Mouse (Mus musculus): ENCODE data around the gene Galnt17.

Galnt17 gene

GRCm38 (mm10) chr5:131308397-131308796 lies at the start of gene Galnt17:
Gene Galnt17, minus strand, starts transcription at chr5:131308497.
- no peak for DNase-seq (ENCODE audit: low spot score)

- DNase-seq (ENCODE audit: low spot score): no peak
Observed at GRCm38 (mm10) chr5:131334536-131334935, 26.2 kb upstream of the Galnt17 start.

- DNase-seq (ENCODE audit: low spot score): no peak
Observed at GRCm38 (mm10) chr5:131321286-131321685, 13.0 kb upstream of the Galnt17 start.

GRCm38 (mm10) chr5:131319605-131320004 lies 11.3 kb upstream of the Galnt17 start:
- DNase-seq (ENCODE audit: low spot score): no peak

GRCm38 (mm10) chr5:131319141-131319540 lies 10.8 kb upstream of the Galnt17 start:
- DNase-seq (ENCODE audit: low spot score): no peak

- DNase-seq (ENCODE audit: low spot score): no peak
Observed at GRCm38 (mm10) chr5:131315016-131315415, 6.7 kb upstream of the Galnt17 start.

GRCm38 (mm10) chr5:131307656-131308151 lies 593 bp downstream of the Galnt17 start:
- DNase-seq (ENCODE audit: low spot score): peak; percentile 59

- peak; percentile 28 for DNase-seq (ENCODE audit: low spot score)
Observed at GRCm38 (mm10) chr5:131306908-131307655, 1.2 kb downstream of the Galnt17 start.

- no peak for DNase-seq (ENCODE audit: low spot score)
Observed at GRCm38 (mm10) chr5:131306321-131306907, 1.9 kb downstream of the Galnt17 start.

GRCm38 (mm10) chr5:131305223-131305622 lies 3.1 kb downstream of the Galnt17 start:
- DNase-seq (ENCODE audit: low spot score): no peak

- no peak for DNase-seq (ENCODE audit: low spot score)
Observed at GRCm38 (mm10) chr5:131301526-131301925, 6.8 kb downstream of the Galnt17 start.

GRCm38 (mm10) chr5:131293726-131294449 lies 14.4 kb downstream of the Galnt17 start:
- DNase-seq (ENCODE audit: low spot score): no peak

- DNase-seq (ENCODE audit: low spot score): no peak
Observed at GRCm38 (mm10) chr5:131287091-131287490, 21.2 kb downstream of the Galnt17 start.

GRCm38 (mm10) chr5:131286680-131287079 lies 21.6 kb downstream of the Galnt17 start:
- no peak for DNase-seq (ENCODE audit: low spot score)

- DNase-seq (ENCODE audit: low spot score): no peak
Observed at GRCm38 (mm10) chr5:131280349-131280748, 27.9 kb downstream of the Galnt17 start.

GRCm38 (mm10) chr5:131279286-131279685 lies 29.0 kb downstream of the Galnt17 start:
- no peak for DNase-seq (ENCODE audit: low spot score)

GRCm38 (mm10) chr5:131277227-131277626 lies 31.1 kb downstream of the Galnt17 start:
- peak; percentile 12 for DNase-seq (ENCODE audit: low spot score)

- no peak for DNase-seq (ENCODE audit: low spot score)
Observed at GRCm38 (mm10) chr5:131266291-131266690, 42.0 kb downstream of the Galnt17 start.

GRCm38 (mm10) chr5:131264145-131264544 lies 44.2 kb downstream of the Galnt17 start:
- DNase-seq (ENCODE audit: low spot score): no peak

GRCm38 (mm10) chr5:131250701-131251636 lies 57.3 kb downstream of the Galnt17 start:
- DNase-seq (ENCODE audit: low spot score): no peak

- DNase-seq (ENCODE audit: low spot score): no peak
Observed at GRCm38 (mm10) chr5:131248416-131248815, 59.9 kb downstream of the Galnt17 start.

- no peak for DNase-seq (ENCODE audit: low spot score)
Observed at GRCm38 (mm10) chr5:131246591-131246990, 61.7 kb downstream of the Galnt17 start.

Measured in ovary, postnatal 14 days (tissue).